Mouse (Mus musculus) hindbrain, embryonic 10.5 days (tissue): ENCODE data around the gene Ddah2. TPM values are rescaled to one million over a fixed set of nuclear protein-coding genes. Genes with fewer than 3 reads are reported as not detected.
"Not testable (repeated sequence)": the region's sequence is repeated elsewhere in the genome, so short reads cannot be mapped to it uniquely, and the experiment has no call there.

Experiments used
- DNase-seq: peaks from one replicate; pipeline ENCODE4 v3.0.0-alpha.2; 2017; ENCODE audit warnings: low spot score
- H3K27ac ChIP-seq: fragments of 300-500 bp; sonication (generic); 2 replicates; pipeline ENCODE4 v1.5.1; 2016; ENCODE audit warnings: mild to moderate bottlenecking, moderate library complexity
- H3K27me3 ChIP-seq: fragments of 300-500 bp; sonication (generic); 2 replicates; pipeline ENCODE4 v1.6.1; 2016; ENCODE audit warnings: mild to moderate bottlenecking; ENCODE audit not compliant: poor library complexity, insufficient read depth, severe bottlenecking
- H3K36me3 ChIP-seq: fragments of 300-500 bp; sonication (generic); 2 replicates; pipeline ENCODE4 v1.6.1; 2016; ENCODE audit warnings: mild to moderate bottlenecking, moderate library complexity
- H3K4me1 ChIP-seq: fragments of 300-500 bp; sonication (generic); replicated peaks from 2 replicates; pipeline ENCODE4 v1.6.1; 2016; ENCODE audit warnings: mild to moderate bottlenecking
- H3K4me3 ChIP-seq: fragments of 300-500 bp; sonication (generic); 2 replicates; pipeline ENCODE4 v1.5.1; 2016; ENCODE audit warnings: mild to moderate bottlenecking, moderate library complexity
- H3K9me3 ChIP-seq: fragments of 300-500 bp; sonication (generic); 2 replicates; pipeline ENCODE4 v1.6.1; 2016; ENCODE audit warnings: mild to moderate bottlenecking, moderate library complexity
- WGBS: fragments of 180-500 bp; shearing (Covaris S2); methylation state at CpG from one replicate; pipeline ENCODE4 v1.1.7; 2016; 5-methylcytosine and 5-hydroxymethylcytosine counted together
- polyA plus RNA-seq: library from polyadenylated mRNA; unstranded; fragments of >200 nt; fragmentation: Nextera tagmentation; extraction: Ambion mirVana; gene quantifications from 2 replicates; pipeline ENCODE4 v1.2.1, GENCODE M21; 2016

The Ddah2 gene
- polyA plus RNA-seq, 1 experiment from 2014 or later: 664 TPM

- 92% methylated on average over 11 of the region's 11 CpGs for WGBS
- DNase-seq: no peak
- 0 out of 2 replicates have a peak overlapping the region, but pooled peaks have one; percentile 17 for H3K27ac ChIP-seq
- no peaks in the 10 kb centered on the region for H3K36me3 ChIP-seq
- H3K4me1 ChIP-seq: peaks cover 46% of the 10 kb centered on the region
- peaks cover 3% of the 10 kb centered on the region; the same call in 1 of the 2 replicates for H3K27me3 ChIP-seq
- no peak overlapping the region for H3K4me3 ChIP-seq
- no peaks in the 10 kb centered on the region for H3K9me3 ChIP-seq
Observed at GRCm38 (mm10) chr17:35031272-35031671, 27.6 kb upstream of the Ddah2 start.

GRCm38 (mm10) chr17:35031880-35032279, 27.0 kb upstream of the Ddah2 start:
- H3K36me3 ChIP-seq: no peaks in the 10 kb centered on the region
- H3K27ac ChIP-seq: no peak overlapping the region
- no peak overlapping the region for H3K4me3 ChIP-seq
- no peaks in the 10 kb centered on the region for H3K9me3 ChIP-seq
- H3K27me3 ChIP-seq: peaks cover 3% of the 10 kb centered on the region; the same call in 1 of the 2 replicates
- DNase-seq: no peak
- 83% methylated on average over 7 of the region's 7 CpGs for WGBS
- H3K4me1 ChIP-seq: peaks cover 41% of the 10 kb centered on the region

DNA sequence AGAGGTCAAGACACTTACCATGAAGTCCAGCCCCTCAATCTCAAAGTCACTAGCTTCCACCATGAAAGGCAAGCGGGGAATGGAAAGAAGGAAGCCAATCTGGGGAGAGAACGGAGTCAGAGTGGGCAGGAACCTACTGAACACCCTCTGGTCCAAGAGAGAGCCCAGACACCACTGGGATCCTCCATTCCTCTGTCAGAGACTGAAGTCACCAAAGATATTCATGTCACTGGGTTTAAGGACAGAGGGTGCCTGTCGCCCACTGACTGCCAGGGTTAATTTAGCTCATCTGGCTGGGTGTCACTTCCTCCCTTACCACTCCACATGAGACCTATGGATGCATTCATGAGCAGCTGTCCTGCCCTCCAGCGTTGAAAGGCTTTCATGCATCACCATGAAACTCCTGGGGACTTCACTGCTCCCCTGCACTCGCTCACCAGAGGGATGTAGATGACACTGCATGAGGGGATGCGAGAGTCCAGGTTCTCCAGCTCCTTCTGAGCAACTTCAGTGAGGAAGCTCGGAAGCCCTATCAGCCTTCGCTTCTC, 26.4 kb upstream of the Ddah2 start:
- 72% methylated on average over 8 of the region's 8 CpGs for WGBS
- Histone ChIP-seq H3K27ac (no peak overlapping the region), H3K27me3 (peaks cover 3% of the 10 kb centered on the region; the same call in 1 of the 2 replicates), H3K4me1 (peaks cover 36% of the 10 kb centered on the region), H3K9me3 (no peaks in the 10 kb centered on the region), H3K4me3 (no peak overlapping the region), H3K36me3 (no peaks in the 10 kb centered on the region)
- no peak for DNase-seq

- Histone ChIP-seq H3K4me1 (peaks cover 27% of the 10 kb centered on the region), H3K27ac (0 out of 2 replicates have a peak overlapping the region, but pooled peaks have one; percentile 0)
- not testable (repeated sequence) for H3K36me3 ChIP-seq, H3K9me3 ChIP-seq, H3K27me3 ChIP-seq, DNase-seq, H3K4me3 ChIP-seq
- 76% methylated on average over 1 of the region's 1 CpGs for WGBS
Observed at GRCm38 (mm10) chr17:35033703-35034102, 25.1 kb upstream of the Ddah2 start.

- H3K4me3 ChIP-seq: no peak overlapping the region
- WGBS: 77% methylated on average over 6 of the region's 6 CpGs
- H3K27me3 ChIP-seq: no peaks in the 10 kb centered on the region
- no peak for DNase-seq
- no peaks in the 10 kb centered on the region for H3K36me3 ChIP-seq
- H3K9me3 ChIP-seq: no peaks in the 10 kb centered on the region
- H3K4me1 ChIP-seq: peaks cover 15% of the 10 kb centered on the region
- H3K27ac ChIP-seq: no peak overlapping the region
Observed at GRCm38 (mm10) chr17:35034896-35035295, 23.9 kb upstream of the Ddah2 start.

DNA sequence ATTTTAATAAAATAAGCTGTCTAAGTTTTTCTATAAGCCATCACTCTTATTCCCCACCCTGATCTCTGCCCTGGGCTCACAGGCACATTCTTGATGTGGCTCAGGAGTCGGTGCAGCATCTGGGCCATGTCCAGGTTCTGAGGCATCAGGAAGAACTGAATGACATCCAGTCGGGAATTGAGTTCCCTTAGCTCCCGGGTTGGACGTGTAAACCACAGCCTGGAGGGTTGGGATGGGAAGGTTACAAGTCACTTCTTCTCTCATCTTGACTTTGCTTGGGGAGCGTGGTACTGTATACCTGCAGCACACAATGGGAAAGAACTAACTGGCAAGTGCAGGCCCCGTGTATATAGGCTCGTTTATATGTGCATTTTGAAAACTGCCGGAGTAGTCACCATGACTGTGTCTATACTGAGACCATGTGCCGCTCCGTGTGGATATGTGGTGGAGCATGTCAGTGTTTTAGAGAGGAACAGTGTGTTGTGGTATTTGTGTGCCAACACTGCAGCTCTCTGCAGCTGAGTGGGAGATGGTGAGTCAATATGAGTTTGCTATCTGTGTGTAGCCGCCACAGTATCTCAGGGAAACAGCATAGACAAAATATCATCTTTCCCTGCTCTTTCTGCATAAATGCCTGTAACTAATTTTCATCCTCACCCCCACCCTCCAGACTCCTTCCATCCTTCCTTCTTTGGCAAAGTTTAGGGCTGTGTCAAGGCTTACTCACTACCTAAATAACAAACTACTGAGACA, 19.5 kb upstream of the Ddah2 start:
- H3K27me3 ChIP-seq: no peaks in the 10 kb centered on the region
- no peak for DNase-seq
- 86% methylated on average over 11 of the region's 11 CpGs for WGBS
- no peak overlapping the region for H3K27ac ChIP-seq
- no peaks in the 10 kb centered on the region for H3K36me3 ChIP-seq
- H3K9me3 ChIP-seq: no peaks in the 10 kb centered on the region
- H3K4me1 ChIP-seq: no peaks in the 10 kb centered on the region; the same call in 1 of the 2 replicates
- no peak overlapping the region for H3K4me3 ChIP-seq

DNA sequence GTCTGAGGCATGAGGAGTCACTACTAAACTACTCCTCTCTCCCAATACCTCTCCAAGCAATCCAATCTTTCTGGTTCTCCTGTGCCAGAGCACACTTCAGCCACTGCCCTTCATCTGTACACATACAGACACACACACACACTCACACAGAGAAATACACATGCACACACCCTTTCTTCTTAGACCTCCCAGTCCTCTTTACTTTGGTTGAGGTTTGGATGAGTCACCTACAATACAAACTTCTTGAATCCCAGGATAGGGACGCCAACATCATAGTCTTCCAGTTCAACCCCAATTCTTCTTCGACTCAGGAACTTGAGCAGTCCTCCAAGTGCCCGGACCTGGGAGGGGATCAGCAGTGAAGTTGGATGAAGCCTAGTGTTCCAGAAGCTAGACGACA, 15.0 kb upstream of the Ddah2 start:
- Histone ChIP-seq H3K4me1 (peaks cover 43% of the 10 kb centered on the region), H3K36me3 (no peaks in the 10 kb centered on the region), H3K9me3 (no peaks in the 10 kb centered on the region), H3K27me3 (no peaks in the 10 kb centered on the region), H3K27ac (0 out of 2 replicates have a peak overlapping the region, but pooled peaks have one; percentile 36), H3K4me3 (no peak overlapping the region)
- no peak for DNase-seq
- WGBS: 88% methylated on average over 4 of the region's 4 CpGs

GRCm38 (mm10) chr17:35044904-35045806, 13.7 kb upstream of the Ddah2 start:
- no peak for DNase-seq
- Histone ChIP-seq H3K36me3 (no peaks in the 10 kb centered on the region), H3K9me3 (no peaks in the 10 kb centered on the region), H3K4me1 (peaks cover 56% of the 10 kb centered on the region), H3K27ac (peak overlapping the region; percentile 98), H3K4me3 (peak overlapping the region; percentile 67), H3K27me3 (no peaks in the 10 kb centered on the region)
- 90% methylated on average over 7 of the region's 7 CpGs for WGBS

DNA sequence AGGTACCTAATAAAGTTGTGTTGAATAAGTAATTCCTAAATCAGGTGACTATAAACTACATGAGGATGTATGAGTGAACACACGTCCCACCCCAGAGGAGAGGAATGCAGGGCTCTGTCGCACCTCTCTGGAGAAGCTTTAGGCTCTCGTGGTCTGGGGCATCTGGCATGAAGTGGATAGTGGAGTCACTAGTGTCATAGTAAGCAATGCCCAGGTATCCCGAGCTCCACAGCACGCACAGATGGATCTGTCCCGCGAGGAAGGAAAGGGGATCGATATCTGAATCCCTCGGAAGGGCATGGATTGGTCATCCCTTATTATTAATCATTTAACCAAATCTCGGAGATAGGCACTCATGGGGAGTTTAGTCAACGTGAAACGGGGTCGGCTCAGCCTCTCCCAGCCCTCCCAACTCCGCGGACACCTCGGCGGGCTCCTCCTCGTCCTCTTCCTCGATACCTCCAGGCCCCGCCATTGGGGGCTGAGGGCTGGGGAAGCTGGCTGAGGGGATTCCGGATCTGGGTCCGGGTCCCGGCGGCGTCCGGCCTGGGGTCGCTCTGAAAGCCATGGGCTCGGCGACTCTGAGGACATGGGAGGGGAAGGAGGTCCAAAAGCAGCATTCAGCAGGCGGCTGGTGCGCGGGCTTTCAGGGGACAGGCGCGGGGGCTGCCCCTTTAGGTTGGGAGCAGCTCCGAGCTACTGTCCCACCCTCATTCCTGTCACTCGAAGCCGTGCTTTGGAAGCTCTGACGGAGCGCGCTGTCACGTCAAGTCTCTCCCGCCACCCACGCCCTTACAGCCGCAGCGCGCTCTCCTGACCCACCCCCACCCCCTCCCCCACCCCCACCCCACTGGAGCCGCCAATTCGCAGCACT, 12.8 kb upstream of the Ddah2 start:
- H3K9me3 ChIP-seq: no peaks in the 10 kb centered on the region
- H3K4me1 ChIP-seq: peaks cover 62% of the 10 kb centered on the region
- no peaks in the 10 kb centered on the region for H3K36me3 ChIP-seq
- DNase-seq: peak; percentile 26
- H3K27me3 ChIP-seq: no peaks in the 10 kb centered on the region
- H3K27ac ChIP-seq: peak overlapping the region; percentile 98
- H3K4me3 ChIP-seq: peak overlapping the region; percentile 67
- 6% methylated on average over 48 of the region's 48 CpGs for WGBS

DNA sequence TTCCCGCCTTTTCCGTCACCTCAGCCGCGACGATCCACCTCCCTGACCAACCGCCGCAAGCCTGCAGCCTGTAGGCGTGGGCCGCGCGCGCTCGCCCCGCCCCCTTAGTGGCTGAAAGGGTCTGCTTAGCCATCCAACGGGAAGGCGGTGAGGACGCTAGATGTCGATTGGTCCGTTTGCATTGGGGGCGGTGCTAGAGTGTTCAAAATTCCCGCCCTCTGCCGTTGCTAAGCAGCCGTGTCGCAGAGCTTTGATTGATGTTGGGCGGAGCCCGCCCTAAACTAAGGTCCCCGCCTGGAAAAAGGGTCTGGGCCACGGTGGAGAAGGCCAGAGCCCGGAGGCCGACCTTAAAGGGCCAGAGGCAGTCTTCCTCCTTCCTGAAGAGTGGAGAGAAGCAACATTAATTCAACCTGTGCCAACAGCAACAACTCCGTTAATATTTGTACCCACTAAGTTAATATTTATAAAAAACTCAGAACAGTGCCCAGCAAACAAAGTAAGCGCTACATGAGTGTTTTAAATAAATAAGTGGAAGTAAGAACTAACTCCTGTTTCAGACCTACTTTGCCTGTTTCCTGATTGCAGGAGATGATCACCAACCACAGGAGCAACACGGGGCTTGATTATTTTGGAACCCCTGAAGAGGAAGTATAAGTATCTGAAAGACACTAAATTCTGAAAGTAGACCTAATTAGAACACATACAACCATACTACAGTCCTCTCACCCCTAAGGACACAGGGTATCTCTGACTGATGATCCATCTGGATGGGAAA, 12.0 kb upstream of the Ddah2 start, which contains the start of gene Msh5:
TSS of gene Msh5 (minus strand) at position 65 of the 775 bp plus-strand sequence.
- H3K4me1 ChIP-seq: peaks cover 69% of the 10 kb centered on the region
- peak; percentile 100 for DNase-seq
- H3K27me3 ChIP-seq: no peaks in the 10 kb centered on the region
- WGBS: 3% methylated on average over 33 of the region's 33 CpGs
- H3K27ac ChIP-seq: peak within 1 kb of the TSS; percentile 98
- H3K36me3 ChIP-seq: no peaks in the 10 kb centered on the region
- peak within 1 kb of the TSS; percentile 67 for H3K4me3 ChIP-seq
- no peaks in the 10 kb centered on the region for H3K9me3 ChIP-seq

- H3K9me3 ChIP-seq: no peaks in the 10 kb centered on the region
- peak overlapping the region; percentile 25; the same call in 1 of the 2 replicates for H3K4me3 ChIP-seq
- H3K4me1 ChIP-seq: peaks cover 77% of the 10 kb centered on the region
- DNase-seq: no peak
- H3K27ac ChIP-seq: peak overlapping the region; percentile 98
- peaks cover 7% of the 10 kb centered on the region for H3K36me3 ChIP-seq
- H3K27me3 ChIP-seq: no peaks in the 10 kb centered on the region
- WGBS: 50% methylated on average over 1 of the region's 1 CpGs
Observed at GRCm38 (mm10) chr17:35047688-35048087, 11.1 kb upstream of the Ddah2 start.
